Mouse (Mus musculus): ENCODE results near the gene Cep170b. TPM values are rescaled to one million over a fixed set of nuclear protein-coding genes. Genes with fewer than 3 reads are reported as not detected.

Gene Cep170b
- polyA plus RNA-seq (2015; fragmentation: Nextera tagmentation; extraction: Ambion mirVana), result 2.0 and 2.6 TPM in 2 replicates

GRCm38 (mm10) chr12:112720216-112720615 lies at the start of gene Cep170b:
TSS of gene Cep170b (plus strand) at chr12:112720455.

GRCm38 (mm10) chr12:112674132-112675011 lies 45.9 kb upstream of the Cep170b start, which contains the start of gene Akt1:
TSS of gene Akt1 (minus strand) at chr12:112674884.

GRCm38 (mm10) chr12:112678555-112679026 lies 41.7 kb upstream of the Cep170b start, which contains the start of gene Zbtb42:
TSS of gene Zbtb42 (plus strand) at chr12:112678828.

GRCm38 (mm10) chr12:112760154-112760926 lies 40.1 kb downstream of the Cep170b start, which contains the start of gene Pld4:
TSS of gene Pld4 (plus strand) at chr12:112760655.

Other genes starting within 250 kb of the Cep170b start
- 0.19 TPM in 1 of 2 replicates, not detected in the other for gene A530016L24Rik, start 231.0 kb upstream of the Cep170b start, polyA plus RNA-seq (2015; fragmentation: Nextera tagmentation; extraction: Ambion mirVana)
- gene Tmem179, start 203.7 kb upstream of the Cep170b start, polyA plus RNA-seq (2015; fragmentation: Nextera tagmentation; extraction: Ambion mirVana), result 0.07 TPM in 1 of 2 replicates, not detected in the other
- 4.6 and 5.2 TPM in 2 replicates for gene Inf2, start 131.7 kb upstream of the Cep170b start, polyA plus RNA-seq (2015; fragmentation: Nextera tagmentation; extraction: Ambion mirVana)
- 16.2 and 20.9 TPM in 2 replicates for gene Adssl1, start 100.4 kb upstream of the Cep170b start, polyA plus RNA-seq (2015; fragmentation: Nextera tagmentation; extraction: Ambion mirVana)
- 169 and 179 TPM in 2 replicates for gene Siva1, start 75.8 kb upstream of the Cep170b start, polyA plus RNA-seq (2015; fragmentation: Nextera tagmentation; extraction: Ambion mirVana)
- 38.2 and 46.3 TPM in 2 replicates for gene Akt1, start 45.6 kb upstream of the Cep170b start, polyA plus RNA-seq (2015; fragmentation: Nextera tagmentation; extraction: Ambion mirVana)
- gene Zbtb42, start 41.6 kb upstream of the Cep170b start, polyA plus RNA-seq (2015; fragmentation: Nextera tagmentation; extraction: Ambion mirVana), result 2.5 and 3.3 TPM in 2 replicates
- gene Pld4, start 40.2 kb downstream of the Cep170b start, polyA plus RNA-seq (2015; fragmentation: Nextera tagmentation; extraction: Ambion mirVana), result 26.8 and 42.1 TPM in 2 replicates
- 1.5 and 1.7 TPM in 2 replicates for gene Ahnak2, start 82.2 kb downstream of the Cep170b start, polyA plus RNA-seq (2015; fragmentation: Nextera tagmentation; extraction: Ambion mirVana)
- gene Clba1, start 88.5 kb downstream of the Cep170b start, polyA plus RNA-seq (2015; fragmentation: Nextera tagmentation; extraction: Ambion mirVana), result 1.4 and 1.8 TPM in 2 replicates
- 77.8 and 82.7 TPM in 2 replicates for gene Cdca4, start 109.0 kb downstream of the Cep170b start, polyA plus RNA-seq (2015; fragmentation: Nextera tagmentation; extraction: Ambion mirVana)
- gene Gpr132, start 147.8 kb downstream of the Cep170b start, polyA plus RNA-seq (2015; fragmentation: Nextera tagmentation; extraction: Ambion mirVana), result 1.6 and 1.7 TPM in 2 replicates
- gene Jag2, start 209.3 kb downstream of the Cep170b start, polyA plus RNA-seq (2015; fragmentation: Nextera tagmentation; extraction: Ambion mirVana), result 0.90 and 1.3 TPM in 2 replicates
- gene Nudt14, start 221.7 kb downstream of the Cep170b start, polyA plus RNA-seq (2015; fragmentation: Nextera tagmentation; extraction: Ambion mirVana), result 24.7 and 32.5 TPM in 2 replicates